Mouse (Mus musculus) left cerebral cortex, postnatal 36 days (tissue): ENCODE results near the gene Cbfa2t2. TPM values are rescaled to one million over a fixed set of nuclear protein-coding genes. Genes with fewer than 3 reads are reported as not detected.

Experiments used
- DNase-seq, 2 experiments: peaks; one replicate each; pipeline ENCODE4 v3.0.0; 2021 to 2022; ENCODE audit warnings: low spot score in 2 of 2, mixed read lengths in 1 of 2
- intact Hi-C: fragments of 180-260 bp; cut with DNase I; formaldehyde crosslinking; loops from one replicate; pipeline ENCODE4 v1.15.1; 2025
- total RNA-seq, 2 experiments: library from RNA; stranded (reverse); gene quantifications; 2 replicates each; pipeline ENCODE4 v1.2.3; 2021

Cbfa2t2 gene
- total RNA-seq, result 10 to 100 TPM; 48.1 to 64.3 TPM

GRCm38 (mm10) chr2:154436458-154437190, at the start of gene Cbfa2t2:
Gene Cbfa2t2, plus strand, starts transcription at chr2:154436481.
- intact Hi-C loops, result no loop called here
- no peak for DNase-seq

GRCm38 (mm10) chr2:154390180-154390964, 45.9 kb upstream of the Cbfa2t2 start:
- intact Hi-C loops, result no loop called here
- peak in 1 of 2 experiments; percentile 46 for DNase-seq

- DNase-seq, result no peak
- intact Hi-C loops, result no loop called here
These were observed 41.7 kb upstream of the Cbfa2t2 start for GRCm38 (mm10) chr2:154394602-154395001.

- intact Hi-C loops, result no loop called here
- DNase-seq, result no peak
These were observed 39.8 kb upstream of the Cbfa2t2 start for GRCm38 (mm10) chr2:154396529-154396928.

GRCm38 (mm10) chr2:154398267-154398666, 38.0 kb upstream of the Cbfa2t2 start:
- DNase-seq, result no peak
- intact Hi-C loops, result no loop called here

- DNase-seq, result no peak
- intact Hi-C loops, result no loop called here
These were observed 37.0 kb upstream of the Cbfa2t2 start for GRCm38 (mm10) chr2:154399325-154399724.

GRCm38 (mm10) chr2:154401976-154402375, 34.3 kb upstream of the Cbfa2t2 start:
- intact Hi-C loops, result no loop called here
- no peak for DNase-seq

- peak in 1 of 2 experiments; percentile 19 for DNase-seq
- intact Hi-C loops, result no loop called here
These were observed 33.5 kb upstream of the Cbfa2t2 start for GRCm38 (mm10) chr2:154402811-154403210.

- no peak for DNase-seq
- intact Hi-C loops, result no loop called here
These were observed 30.8 kb upstream of the Cbfa2t2 start for GRCm38 (mm10) chr2:154405447-154405994.

GRCm38 (mm10) chr2:154407063-154407642, 29.1 kb upstream of the Cbfa2t2 start:
- intact Hi-C loops, result no loop called here
- DNase-seq, result peak in 1 of 2 experiments; percentile 32

GRCm38 (mm10) chr2:154407643-154408445, 28.4 kb upstream of the Cbfa2t2 start, which contains the start of gene Snta1:
Gene Snta1, minus strand, starts transcription at chr2:154408099.
- peak; percentile 73 to 81 for DNase-seq
- intact Hi-C loops, result no loop called here

- intact Hi-C loops, result loop anchor here (5.0 kb wide), 1 partner anchor 202 kb away; the partner anchor contains the start of genes 4930519P11Rik and Zfp341
- DNase-seq, result peak; percentile 70 to 71
These were observed 25.9 kb upstream of the Cbfa2t2 start for GRCm38 (mm10) chr2:154410355-154410754.

- peak in 1 of 2 experiments; percentile 15 for DNase-seq
- intact Hi-C loops, result loop anchor here (5.0 kb wide), 1 partner anchor 200 kb away; the partner anchor contains the start of genes 4930519P11Rik and Zfp341
These were observed 24.1 kb upstream of the Cbfa2t2 start for GRCm38 (mm10) chr2:154412018-154412666.

- peak in 1 of 2 experiments; percentile 72 for DNase-seq
- intact Hi-C loops, result loop anchor here (1.0 kb wide), 1 partner anchor 122 kb away; no protein-coding TSS in a partner anchor
These were observed 19.2 kb upstream of the Cbfa2t2 start for GRCm38 (mm10) chr2:154417107-154417506.

- DNase-seq, result no peak
- intact Hi-C loops, result no loop called here
These were observed 18.3 kb upstream of the Cbfa2t2 start for GRCm38 (mm10) chr2:154418001-154418400.

GRCm38 (mm10) chr2:154419631-154420515, 16.4 kb upstream of the Cbfa2t2 start:
- intact Hi-C loops, result no loop called here
- no peak for DNase-seq

- intact Hi-C loops, result no loop called here
- DNase-seq, result no peak
These were observed 15.1 kb upstream of the Cbfa2t2 start for GRCm38 (mm10) chr2:154420942-154421731.
